Mouse (Mus musculus): ENCODE data around the gene Platr17. TPM values are rescaled to one million over a fixed set of nuclear protein-coding genes. Genes with fewer than 3 reads are reported as not detected.
"Not testable (repeated sequence)": the region's sequence is repeated elsewhere in the genome, so short reads cannot be mapped to it uniquely, and the experiment has no call there.

Platr17 gene
- polyA plus RNA-seq, 1 experiment from 2014 or later, result 0.51 TPM

GRCm38 (mm10) chr17:33891892-33892291, 13.0 kb upstream of the Platr17 start:
- not testable (repeated sequence) for H3K36me3 ChIP-seq; H3K9ac ChIP-seq; ATAC-seq; H3K4me3 ChIP-seq; H3K4me2 ChIP-seq; H3K27me3 ChIP-seq (replicated peaks); H3K9me3 ChIP-seq (replicated peaks); H3K27ac ChIP-seq
- H3K4me1 ChIP-seq, result peaks cover 24% of the 10 kb centered on the region
- 61% methylated on average over 6 of the region's 6 CpGs for WGBS (ENCODE audit: insufficient replicate concordance)

- WGBS (ENCODE audit: insufficient replicate concordance), result 39% methylated on average over 7 of the region's 7 CpGs
Observed at GRCm38 (mm10) chr17:33892429-33892828, 12.5 kb upstream of the Platr17 start.

GRCm38 (mm10) chr17:33893011-33893410, 11.9 kb upstream of the Platr17 start:
- H3K36me3 ChIP-seq; ATAC-seq; H3K27me3 ChIP-seq (replicated peaks); H3K4me2 ChIP-seq; H3K27ac ChIP-seq; H3K9me3 ChIP-seq (replicated peaks); H3K9ac ChIP-seq; H3K4me3 ChIP-seq: not testable (repeated sequence)
- WGBS (ENCODE audit: insufficient replicate concordance), result 66% methylated on average over 4 of the region's 4 CpGs
- H3K4me1 ChIP-seq, result peaks cover 27% of the 10 kb centered on the region

More at GRCm38 (mm10) chr17:33892429-33892828, 12.5 kb upstream of the Platr17 start:
- Histone ChIP-seq H3K27me3 (replicated peaks) (no peaks in the 10 kb centered on the region), H3K9me3 (replicated peaks) (no peaks in the 10 kb centered on the region), H3K27ac (no peak overlapping the region), H3K4me3 (no peak overlapping the region), H3K36me3 (peaks cover 6% of the 10 kb centered on the region; the same call in 1 of the 2 replicates), H3K4me2 (no peak overlapping the region), H3K9ac (no peak overlapping the region), H3K4me1 (peaks cover 27% of the 10 kb centered on the region)
- no peak for ATAC-seq

GRCm38 (mm10) chr17:33897114-33897794, 7.7 kb upstream of the Platr17 start:
- no peaks in the 10 kb centered on the region for H3K36me3 ChIP-seq
- H3K27ac ChIP-seq, result peak overlapping the region; percentile 52
- H3K9me3 ChIP-seq (replicated peaks), result no peaks in the 10 kb centered on the region
- no peak overlapping the region for H3K9ac ChIP-seq
- no peak for ATAC-seq
- H3K4me3 ChIP-seq, result no peak overlapping the region
- peaks cover 52% of the 10 kb centered on the region for H3K4me1 ChIP-seq
- WGBS (ENCODE audit: insufficient replicate concordance), result 14% methylated on average over 6 of the region's 6 CpGs
- H3K27me3 ChIP-seq (replicated peaks), result no peaks in the 10 kb centered on the region
- H3K4me2 ChIP-seq, result no peak overlapping the region

GRCm38 (mm10) chr17:33898193-33898592, 6.7 kb upstream of the Platr17 start:
- H3K9ac ChIP-seq; H3K9me3 ChIP-seq (replicated peaks); H3K4me3 ChIP-seq; ATAC-seq; H3K27me3 ChIP-seq (replicated peaks); H3K4me2 ChIP-seq; H3K36me3 ChIP-seq: not testable (repeated sequence)
- Histone ChIP-seq H3K27ac (peak overlapping the region; percentile 91), H3K4me1 (peaks cover 61% of the 10 kb centered on the region)
- WGBS (ENCODE audit: insufficient replicate concordance), result 72% methylated on average over 4 of the region's 4 CpGs

- H3K27ac ChIP-seq, result peak overlapping the region; percentile 91
- H3K9ac ChIP-seq, result peak overlapping the region; percentile 46
- H3K4me2 ChIP-seq, result peak overlapping the region; percentile 35
- H3K4me1 ChIP-seq, result peaks cover 75% of the 10 kb centered on the region
- H3K4me3 ChIP-seq, result no peak overlapping the region
- H3K36me3 ChIP-seq, result no peaks in the 10 kb centered on the region
- ATAC-seq, result peak; percentile 80
- WGBS (ENCODE audit: insufficient replicate concordance), result 20% methylated on average over 4 of the region's 4 CpGs
- H3K27me3 ChIP-seq (replicated peaks), result no peaks in the 10 kb centered on the region
- H3K9me3 ChIP-seq (replicated peaks), result no peaks in the 10 kb centered on the region
Observed at GRCm38 (mm10) chr17:33899642-33900041, 5.3 kb upstream of the Platr17 start.

- no peaks in the 10 kb centered on the region for H3K36me3 ChIP-seq
- H3K27ac ChIP-seq, result peak overlapping the region; percentile 91
- peak; percentile 35 for ATAC-seq
- H3K4me2 ChIP-seq, result peak overlapping the region; percentile 35
- 58% methylated on average over 7 of the region's 7 CpGs for WGBS (ENCODE audit: insufficient replicate concordance)
- no peaks in the 10 kb centered on the region for H3K9me3 ChIP-seq (replicated peaks)
- no peak overlapping the region for H3K4me3 ChIP-seq
- H3K4me1 ChIP-seq, result peaks cover 81% of the 10 kb centered on the region
- H3K27me3 ChIP-seq (replicated peaks), result no peaks in the 10 kb centered on the region
- peak overlapping the region; percentile 46 for H3K9ac ChIP-seq
Observed at GRCm38 (mm10) chr17:33900281-33900988, 4.5 kb upstream of the Platr17 start.

- H3K9me3 ChIP-seq (replicated peaks), result no peaks in the 10 kb centered on the region
- H3K27ac ChIP-seq, result peak overlapping the region; percentile 91
- no peak overlapping the region for H3K9ac ChIP-seq
- peaks cover 81% of the 10 kb centered on the region for H3K4me1 ChIP-seq
- no peak overlapping the region for H3K4me3 ChIP-seq
- H3K27me3 ChIP-seq (replicated peaks), result no peaks in the 10 kb centered on the region
- ATAC-seq, result no peak
- H3K4me2 ChIP-seq, result no peak overlapping the region
- 78% methylated on average over 4 of the region's 4 CpGs for WGBS (ENCODE audit: insufficient replicate concordance)
- H3K36me3 ChIP-seq, result no peaks in the 10 kb centered on the region
Observed at GRCm38 (mm10) chr17:33900989-33901314, 4.0 kb upstream of the Platr17 start.

GRCm38 (mm10) chr17:33901653-33902052, 3.3 kb upstream of the Platr17 start:
- no peak for ATAC-seq
- 67% methylated on average over 4 of the region's 4 CpGs for WGBS (ENCODE audit: insufficient replicate concordance)
- Histone ChIP-seq H3K9ac (no peak overlapping the region), H3K9me3 (replicated peaks) (no peaks in the 10 kb centered on the region), H3K4me1 (peaks cover 81% of the 10 kb centered on the region), H3K27me3 (replicated peaks) (no peaks in the 10 kb centered on the region), H3K36me3 (no peaks in the 10 kb centered on the region), H3K4me2 (no peak overlapping the region), H3K27ac (peak overlapping the region; percentile 59), H3K4me3 (no peak overlapping the region)

GRCm38 (mm10) chr17:33902079-33902478, 2.9 kb upstream of the Platr17 start:
- Histone ChIP-seq H3K27ac (peak overlapping the region; percentile 59), H3K4me3 (no peak overlapping the region), H3K27me3 (replicated peaks) (no peaks in the 10 kb centered on the region), H3K9ac (0 out of 2 replicates have a peak overlapping the region, but pooled peaks have one; percentile 9), H3K36me3 (no peaks in the 10 kb centered on the region), H3K9me3 (replicated peaks) (no peaks in the 10 kb centered on the region), H3K4me2 (peak overlapping the region; percentile 37), H3K4me1 (peaks cover 81% of the 10 kb centered on the region)
- ATAC-seq, result no peak
- 65% methylated on average over 4 of the region's 4 CpGs for WGBS (ENCODE audit: insufficient replicate concordance)

- Histone ChIP-seq H3K36me3 (no peaks in the 10 kb centered on the region), H3K9me3 (replicated peaks) (no peaks in the 10 kb centered on the region), H3K4me3 (no peak overlapping the region), H3K4me2 (peak overlapping the region; percentile 37), H3K9ac (no peak overlapping the region; the same call in 1 of the 2 replicates), H3K27me3 (replicated peaks) (no peaks in the 10 kb centered on the region), H3K4me1 (peaks cover 82% of the 10 kb centered on the region), H3K27ac (peak overlapping the region; percentile 70)
- ATAC-seq, result no peak
- 19% methylated on average over 7 of the region's 7 CpGs for WGBS (ENCODE audit: insufficient replicate concordance)
Observed at GRCm38 (mm10) chr17:33902491-33902890, 2.4 kb upstream of the Platr17 start.

- H3K4me2 ChIP-seq; H3K36me3 ChIP-seq; H3K9me3 ChIP-seq (replicated peaks); H3K9ac ChIP-seq; H3K27me3 ChIP-seq (replicated peaks); ATAC-seq; H3K4me3 ChIP-seq: not testable (repeated sequence)
- H3K27ac ChIP-seq, result peak overlapping the region; percentile 70
- WGBS (ENCODE audit: insufficient replicate concordance), result 61% methylated on average over 6 of the region's 6 CpGs
- H3K4me1 ChIP-seq, result peaks cover 79% of the 10 kb centered on the region
Observed at GRCm38 (mm10) chr17:33903911-33904651, 854 bp upstream of the Platr17 start.
